Mouse (Mus musculus) cerebral cortex, adult 2 months (tissue): Measurements from ENCODE around the gene Gjb4.

Source experiments
- WGBS: fragments of 180-500 bp; shearing (Covaris S2); methylation state at CpG from one replicate; pipeline ENCODE4 v1.1.7; 2018; 5-methylcytosine and 5-hydroxymethylcytosine counted together

Gjb4 gene

DNA sequence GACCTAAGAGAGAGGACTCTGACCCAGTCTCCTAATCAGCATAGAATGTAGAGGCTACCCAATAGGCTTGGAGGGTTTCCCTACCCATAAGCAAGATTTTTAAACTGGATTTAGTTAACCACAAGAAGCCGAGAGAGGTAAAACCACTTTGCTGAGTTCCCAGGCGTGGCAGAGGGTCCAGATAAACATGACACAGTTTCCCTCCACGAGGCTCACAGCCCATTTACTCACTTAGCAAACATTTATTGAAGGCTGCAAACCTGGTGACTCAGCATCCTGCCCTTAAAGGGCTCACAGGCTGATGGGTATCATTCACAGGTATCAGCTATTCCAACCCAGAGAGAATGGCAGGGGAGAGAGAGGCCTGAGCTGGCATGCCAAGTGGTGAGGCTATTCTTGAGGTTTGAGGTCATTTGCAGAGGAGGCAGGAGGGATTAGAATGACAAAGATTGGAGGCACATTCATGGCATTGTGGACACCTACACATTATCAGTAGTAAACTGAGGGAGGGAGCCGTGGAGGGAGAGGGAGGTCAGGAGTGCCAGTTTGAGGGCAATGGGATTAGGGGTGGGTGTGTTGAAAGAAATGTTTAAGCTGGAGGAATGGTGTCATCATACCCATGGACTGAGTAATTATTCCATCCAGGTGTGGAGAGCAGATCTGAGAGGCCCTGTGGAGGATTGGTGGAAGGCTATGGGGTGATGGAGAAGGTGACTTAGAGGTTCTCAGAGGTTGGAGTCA lies 4.2 kb downstream of the Gjb4 start:
- WGBS: 76% methylated on average over 4 of the region's 4 CpGs

DNA sequence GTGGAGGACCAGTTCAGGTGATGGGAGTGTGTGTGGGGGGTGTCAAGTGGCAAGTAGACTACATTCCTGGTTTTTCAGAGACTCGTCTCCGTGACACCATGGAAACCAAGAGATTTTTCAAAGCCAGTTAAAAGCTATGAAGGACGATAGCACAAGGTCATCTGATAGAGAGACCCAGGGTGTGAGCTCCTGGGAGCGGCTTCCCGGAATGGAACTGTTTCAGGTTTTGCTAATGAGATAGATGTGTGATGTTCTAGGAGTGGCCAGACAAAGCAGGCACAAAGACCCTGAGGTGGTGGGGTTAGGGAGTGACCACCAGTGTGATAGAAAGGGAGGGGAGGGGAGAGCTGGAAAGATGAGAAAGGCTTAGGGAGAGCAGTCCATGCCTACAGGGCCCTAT lies 8.9 kb downstream of the Gjb4 start:
- 94% methylated on average over 5 of the region's 5 CpGs for WGBS

DNA sequence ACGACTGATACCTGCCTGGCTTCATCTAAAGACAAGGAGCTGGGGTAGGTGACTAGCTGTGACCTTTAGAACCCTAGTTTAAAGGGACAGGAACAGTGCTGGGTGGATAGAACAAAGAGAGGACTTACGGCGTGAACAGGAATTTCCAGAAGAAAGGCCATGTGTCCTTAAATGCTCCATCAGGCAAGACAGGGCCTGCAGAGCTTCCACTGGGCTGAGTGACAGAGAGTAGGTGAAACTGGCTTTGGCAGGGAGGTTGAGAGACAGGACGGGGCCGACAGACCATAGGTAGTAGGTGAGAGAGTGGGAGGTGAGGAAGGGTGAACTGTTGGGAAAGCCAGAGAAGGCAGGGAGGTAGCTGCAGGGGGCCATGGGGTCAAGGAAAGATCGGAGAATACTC lies 12.5 kb downstream of the Gjb4 start:
- WGBS: 74% methylated on average over 6 of the region's 6 CpGs

DNA sequence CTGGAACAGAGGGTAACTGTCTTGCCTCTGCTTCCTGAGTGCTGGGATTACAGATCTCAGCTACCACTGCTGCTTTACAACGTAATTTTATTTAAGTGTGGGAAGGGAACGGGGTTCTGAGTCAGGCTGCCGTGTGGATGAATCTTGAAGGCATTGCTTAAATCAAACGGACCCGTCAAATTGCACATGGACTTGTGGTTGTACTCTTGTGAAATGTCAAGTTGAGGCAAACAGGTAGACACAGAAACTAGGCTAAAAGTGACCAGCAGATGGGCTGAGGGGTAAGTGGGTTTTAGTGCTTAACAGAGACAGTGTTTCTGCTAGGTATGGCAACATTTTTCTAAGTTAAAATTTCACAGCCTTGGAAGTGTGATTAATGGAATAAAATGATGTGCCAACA lies 16.2 kb downstream of the Gjb4 start:
- 70% methylated on average over 5 of the region's 5 CpGs for WGBS

DNA sequence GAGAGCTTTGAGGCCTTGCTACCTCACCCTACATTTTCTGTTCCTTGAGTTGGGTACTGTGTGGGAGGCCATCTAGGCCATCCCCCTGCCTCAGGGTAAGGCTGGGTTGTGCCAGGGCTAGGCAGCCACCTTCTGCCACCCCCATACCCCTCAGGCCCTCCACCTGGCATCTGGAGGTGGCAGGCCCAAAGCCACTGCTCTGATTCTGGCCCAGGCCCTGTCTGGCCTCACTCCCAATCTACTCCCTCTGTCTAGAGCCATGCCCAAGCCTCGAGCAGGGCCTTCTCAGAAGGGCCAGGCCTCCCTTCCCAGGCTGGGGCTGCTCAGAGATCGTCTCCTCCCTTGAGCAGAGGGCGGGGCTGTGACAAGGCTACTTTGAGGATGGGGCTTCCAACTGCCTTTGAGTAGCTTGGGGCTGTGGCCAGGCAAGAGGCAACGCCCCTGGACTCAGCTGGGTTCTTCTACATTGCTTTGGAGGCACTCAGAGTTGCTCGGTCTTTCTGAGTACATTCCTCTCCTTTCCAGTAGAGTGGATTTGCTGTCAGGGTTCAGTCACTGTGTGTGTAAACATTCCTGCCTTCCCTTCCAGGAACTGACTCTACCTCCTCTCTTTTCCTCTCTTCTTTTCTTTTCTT lies 18.9 kb downstream of the Gjb4 start:
- WGBS: 73% methylated on average over 5 of the region's 5 CpGs

DNA sequence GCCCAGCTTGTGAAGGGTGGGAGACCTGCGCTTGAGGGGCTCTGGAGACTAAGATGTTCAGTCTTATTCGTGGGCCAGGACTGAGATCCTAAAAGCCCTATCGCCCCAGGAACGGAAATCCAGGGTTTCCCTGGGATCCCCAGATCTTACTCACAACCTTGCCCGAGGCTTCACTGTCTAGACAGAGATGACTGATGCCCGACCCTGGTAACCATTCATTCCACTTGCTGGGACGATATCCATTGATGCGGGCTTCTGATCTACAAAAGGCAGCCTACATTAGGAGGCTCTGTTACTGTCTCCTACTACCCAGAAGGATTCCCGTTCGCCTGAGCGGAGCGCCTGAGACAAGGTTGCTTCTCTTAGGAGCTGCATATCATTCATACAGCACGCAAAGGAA lies 22.7 kb downstream of the Gjb4 start:
- 31% methylated on average over 13 of the region's 13 CpGs for WGBS

DNA sequence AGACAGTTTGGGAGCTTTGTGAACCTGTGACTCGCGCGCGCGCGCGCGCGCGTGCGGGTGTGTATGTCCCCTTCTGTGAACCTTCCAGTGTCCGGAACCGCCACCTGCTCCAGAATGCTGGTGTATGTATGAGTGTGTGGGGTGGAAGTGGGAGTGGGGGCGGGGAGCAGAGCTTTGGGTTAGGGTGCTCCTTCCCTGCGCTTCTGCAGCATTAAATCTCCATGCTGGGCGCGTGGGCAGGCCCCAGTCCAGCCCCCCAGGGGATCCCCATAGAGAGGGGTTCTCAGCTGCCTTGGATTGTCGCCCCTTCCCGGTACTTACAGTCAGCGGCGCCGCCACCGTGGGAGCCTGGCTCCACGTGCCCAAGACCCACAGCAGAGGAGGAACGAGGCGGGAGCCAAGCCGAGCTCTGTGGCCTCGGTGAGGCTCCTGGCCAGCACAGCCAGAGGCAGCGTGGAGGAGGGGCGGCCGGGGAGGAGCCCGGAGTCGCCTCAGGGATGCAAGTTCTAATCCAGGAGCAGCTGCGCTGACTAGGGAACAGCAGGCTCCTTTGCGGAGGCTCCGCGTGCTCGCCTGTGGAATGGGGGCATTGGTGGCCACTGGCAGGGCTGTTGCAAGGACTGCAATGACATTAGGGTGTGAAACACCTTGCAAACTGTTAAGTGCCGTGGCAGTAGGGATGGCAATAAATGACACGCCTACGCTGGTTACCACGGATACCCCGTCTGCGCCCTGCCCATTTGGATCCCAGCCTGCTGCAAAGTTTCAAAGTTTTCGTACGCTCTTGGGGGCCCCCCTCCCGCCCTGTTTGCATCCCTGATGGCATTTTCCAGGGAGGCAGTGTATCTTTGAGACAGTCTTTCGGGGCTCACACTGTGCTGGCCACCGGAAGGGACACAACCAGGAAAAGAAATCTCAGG lies 23.4 kb downstream of the Gjb4 start, which contains the start of gene Gjb3:
Gjb3 (minus strand) TSS at position 664 of the 920 bp plus-strand sequence.
- WGBS: 2% methylated on average over 49 of the region's 49 CpGs

DNA sequence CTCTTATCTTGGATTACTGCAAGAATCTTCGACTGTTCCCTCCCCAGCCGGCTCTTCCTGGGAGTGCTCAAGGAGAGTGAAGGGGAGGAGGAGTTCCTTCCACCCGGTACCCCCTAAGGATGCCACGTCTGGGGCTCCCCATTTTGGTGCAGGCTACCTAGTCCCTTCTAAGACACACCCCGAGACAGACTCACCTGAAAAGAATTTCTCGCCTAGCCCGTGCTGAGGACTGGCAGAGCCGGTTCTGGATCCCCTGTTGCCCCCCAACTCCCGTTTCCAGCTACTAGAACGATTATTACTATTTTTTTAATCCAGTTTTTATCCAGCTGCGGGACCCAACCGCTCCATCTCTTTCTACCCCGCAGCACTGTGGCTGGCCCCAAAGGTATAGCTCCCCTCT lies 24.1 kb downstream of the Gjb4 start:
- 8% methylated on average over 13 of the region's 13 CpGs for WGBS

DNA sequence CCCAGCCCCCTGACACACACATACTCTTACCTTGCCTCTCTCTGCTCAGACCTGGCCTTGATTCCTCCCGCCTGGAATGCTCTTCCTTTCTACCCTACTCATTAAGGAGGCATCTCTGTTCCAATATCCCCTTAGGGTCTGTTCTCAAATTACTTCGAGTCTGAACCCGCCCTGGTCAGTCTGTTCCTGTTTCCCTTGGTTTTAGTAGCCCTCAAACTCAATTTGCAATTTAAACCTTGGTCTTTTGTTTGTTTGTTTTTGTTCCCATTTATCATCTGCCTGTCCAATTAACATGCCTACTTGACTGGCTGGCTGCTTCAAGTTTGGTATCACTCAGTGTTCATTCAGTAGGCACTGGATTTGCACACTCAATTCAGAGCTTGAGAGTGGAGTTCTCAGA lies 24.8 kb downstream of the Gjb4 start:
- WGBS: 50% methylated on average over 3 of the region's 3 CpGs

DNA sequence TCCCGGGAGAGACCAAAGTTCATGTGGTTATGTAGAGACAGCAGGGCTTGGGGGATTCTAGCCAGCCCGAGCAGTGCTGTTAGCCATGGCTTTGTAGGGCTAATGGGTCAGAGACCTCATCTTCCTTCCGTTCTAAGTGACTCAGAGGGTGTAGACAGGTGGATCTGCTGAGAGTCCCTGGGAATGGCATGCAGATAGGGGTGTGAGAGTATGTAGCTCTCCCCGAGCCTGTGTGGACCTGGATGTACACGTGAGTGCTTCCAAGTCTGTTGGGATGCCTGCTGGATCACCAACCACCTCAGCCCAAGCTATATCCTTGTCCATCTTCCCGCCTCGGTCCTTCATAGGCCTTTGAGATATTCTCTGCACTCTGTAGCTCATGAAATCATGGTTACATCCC lies 25.5 kb downstream of the Gjb4 start:
- WGBS: 80% methylated on average over 7 of the region's 7 CpGs

DNA sequence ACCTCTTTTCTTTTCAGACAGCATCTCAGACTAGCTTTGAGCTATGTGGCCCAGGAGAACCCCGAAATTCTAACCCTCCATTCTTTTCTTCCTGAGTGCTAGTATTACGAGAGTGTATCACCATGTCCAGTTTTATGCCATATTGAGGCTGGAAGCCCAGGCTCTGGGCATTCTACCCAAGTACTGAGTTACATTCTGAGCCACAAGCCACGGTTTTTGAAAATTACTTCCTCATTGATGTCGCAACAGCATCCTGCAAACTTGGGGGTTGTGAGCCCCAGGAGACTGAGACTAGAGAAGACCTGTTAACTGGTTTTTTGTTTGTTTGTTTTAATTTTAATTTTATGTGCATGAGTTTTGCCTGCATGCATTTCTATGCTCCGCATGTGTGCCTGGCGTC lies 26.1 kb downstream of the Gjb4 start:
- WGBS: 71% methylated on average over 6 of the region's 6 CpGs

DNA sequence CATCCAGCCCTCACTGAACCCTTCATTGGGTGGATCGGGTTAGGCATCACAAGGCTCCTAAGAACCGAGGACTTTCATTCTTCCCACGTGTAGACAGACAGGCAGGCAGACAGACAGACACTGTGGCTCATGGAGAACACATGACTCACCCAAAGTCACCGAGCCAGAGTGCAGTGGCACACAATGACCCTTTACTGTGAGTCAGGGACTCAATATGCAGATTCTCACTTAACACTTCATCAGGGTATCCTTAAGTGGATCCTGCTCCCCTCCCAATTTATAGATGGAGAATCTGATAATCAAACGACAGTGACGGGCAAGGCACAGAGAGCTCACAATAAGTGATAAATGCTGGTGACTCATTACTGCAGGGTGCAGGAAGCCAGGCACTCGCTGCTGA lies 26.6 kb downstream of the Gjb4 start:
- 65% methylated on average over 7 of the region's 7 CpGs for WGBS

DNA sequence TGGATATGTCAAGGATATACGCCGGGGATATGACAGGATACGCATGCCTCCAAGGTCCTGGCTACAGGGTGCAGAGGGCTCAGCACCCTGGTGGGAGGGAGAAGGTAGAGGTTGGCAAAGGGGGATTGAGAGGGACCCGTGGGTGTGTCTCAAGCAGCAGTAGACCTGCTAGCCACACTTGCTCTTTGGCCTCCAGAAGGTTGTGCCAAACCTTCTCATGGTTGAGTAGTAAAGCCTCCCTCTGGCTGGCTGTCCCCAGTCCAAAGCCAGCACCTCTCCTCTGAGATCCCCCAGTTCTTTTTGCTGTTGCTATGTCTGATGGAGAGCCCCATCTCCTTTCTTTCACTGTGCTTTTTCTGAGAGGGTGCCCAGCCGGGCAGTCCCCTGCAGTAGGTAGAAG lies 28.6 kb downstream of the Gjb4 start:
- WGBS: 85% methylated on average over 5 of the region's 5 CpGs

DNA sequence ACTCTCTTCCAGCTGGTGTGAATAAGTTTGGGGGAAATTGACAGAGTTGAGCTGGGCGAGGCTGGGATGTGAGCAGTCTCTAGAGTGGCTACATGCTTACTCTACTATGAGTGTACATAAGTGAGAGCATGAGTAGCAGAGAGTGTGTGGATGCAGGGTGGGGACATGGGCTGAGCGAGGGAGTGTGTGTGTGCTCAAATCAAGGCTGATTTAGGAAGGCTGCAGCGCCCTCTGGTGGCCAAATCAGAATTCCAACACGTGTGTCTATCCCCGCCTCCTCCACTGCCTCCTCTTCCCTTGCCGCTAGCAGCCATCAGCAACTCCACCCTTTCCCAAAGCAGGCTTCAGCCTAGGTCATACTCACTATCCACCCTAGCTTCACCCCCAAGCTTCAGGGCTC lies 29.1 kb downstream of the Gjb4 start:
- 5% methylated on average over 6 of the region's 6 CpGs for WGBS

DNA sequence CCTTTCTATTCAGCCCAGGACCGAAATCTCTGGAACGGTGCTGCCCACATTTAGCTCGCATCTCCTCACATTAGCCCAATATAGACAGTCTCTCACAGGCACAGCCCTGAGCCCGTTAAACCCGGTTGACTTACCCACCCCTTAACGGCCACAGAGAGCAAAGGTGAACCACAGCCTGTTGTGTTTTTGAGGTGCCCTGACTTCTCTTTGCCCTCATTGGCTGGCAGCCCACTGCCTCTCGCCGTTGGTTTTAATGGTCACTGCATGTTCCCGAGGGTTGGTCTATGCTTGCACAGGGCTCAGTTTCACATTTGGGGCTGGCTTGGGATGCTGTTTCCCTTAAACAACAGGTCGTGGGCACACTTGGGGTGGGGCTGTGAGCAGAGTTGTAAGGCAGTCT lies 29.6 kb downstream of the Gjb4 start:
- WGBS: 61% methylated on average over 10 of the region's 10 CpGs

DNA sequence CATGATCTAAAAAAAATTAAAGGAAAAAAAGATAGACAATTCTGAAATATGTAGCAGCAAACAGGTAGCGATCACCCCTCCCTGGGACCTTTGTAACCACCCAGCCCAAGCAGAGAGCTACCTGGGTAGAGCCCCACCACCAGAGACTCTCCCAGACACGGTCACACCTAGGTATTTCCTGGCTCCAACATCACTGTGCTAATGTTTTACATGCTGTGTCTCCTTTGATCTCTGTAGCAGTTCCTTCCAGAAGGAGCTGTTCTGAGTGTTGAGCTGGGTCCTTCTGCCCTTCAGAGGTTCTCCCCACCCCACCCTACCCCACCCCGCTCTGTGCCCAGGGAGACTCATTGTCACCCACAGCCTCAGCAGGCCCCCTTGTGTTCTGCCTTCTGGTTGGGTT lies 30.2 kb downstream of the Gjb4 start:
- 89% methylated on average over 3 of the region's 3 CpGs for WGBS

DNA sequence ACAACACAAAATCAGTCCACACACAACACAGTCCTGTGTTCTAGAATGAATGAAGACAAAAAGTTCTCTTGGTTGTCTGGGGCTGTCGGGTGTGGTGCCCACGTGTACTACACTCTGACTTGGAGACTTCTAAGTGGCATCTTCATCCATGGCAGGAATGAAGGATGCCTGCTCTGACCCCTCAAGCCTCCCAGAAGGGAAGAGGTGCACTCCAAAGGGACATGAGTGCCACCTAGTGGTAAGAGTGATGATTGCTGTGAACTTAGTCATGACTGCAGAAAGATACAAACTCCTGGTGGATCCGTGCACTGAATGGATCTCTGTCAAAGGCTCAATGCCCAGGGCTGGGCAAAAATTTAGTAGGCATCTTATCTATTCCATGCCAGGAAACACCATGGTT lies 34.3 kb downstream of the Gjb4 start:
- 5% methylated on average over 3 of the region's 3 CpGs for WGBS

DNA sequence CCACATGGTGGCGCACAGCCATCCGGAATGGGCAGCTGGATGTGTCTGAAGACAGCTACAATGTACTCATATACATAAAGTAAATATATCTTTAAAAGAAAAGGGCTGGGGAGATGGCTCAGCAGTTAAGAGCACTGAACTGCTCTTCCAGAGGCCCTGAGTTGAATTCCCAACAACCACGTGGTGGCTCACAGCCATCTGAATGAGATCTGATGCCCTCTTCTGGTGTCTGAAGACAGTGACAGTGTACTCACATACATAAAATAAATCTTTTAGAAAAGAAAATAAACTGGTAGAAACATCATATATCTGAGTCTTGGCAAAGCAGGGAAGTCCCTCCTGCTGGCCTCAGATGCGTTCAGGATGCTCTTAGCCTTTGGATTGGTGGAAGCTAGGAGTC lies 36.7 kb downstream of the Gjb4 start:
- 57% methylated on average over 4 of the region's 4 CpGs for WGBS

DNA sequence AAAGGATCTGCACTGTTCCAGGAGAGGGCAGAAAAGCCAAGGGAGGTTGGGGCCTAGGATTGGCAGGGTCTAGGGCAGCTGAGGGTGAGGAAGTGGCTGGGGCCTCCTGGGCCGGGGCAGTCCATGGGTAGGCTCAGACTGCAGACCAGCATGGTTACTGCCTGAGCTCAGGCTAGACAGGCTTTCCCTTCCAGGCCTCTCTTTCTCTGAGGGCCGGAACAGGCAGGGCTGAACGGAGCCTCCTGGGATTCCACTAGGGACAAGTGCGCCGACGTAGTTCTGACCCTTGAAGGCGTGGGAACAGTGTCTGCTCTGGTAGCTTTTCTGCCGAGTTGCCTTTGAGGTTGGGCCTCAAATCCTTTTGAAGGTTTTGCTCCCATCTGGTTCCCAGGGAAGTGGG lies 38.1 kb downstream of the Gjb4 start:
- 90% methylated on average over 8 of the region's 8 CpGs for whole genome bisulfite sequencing

DNA sequence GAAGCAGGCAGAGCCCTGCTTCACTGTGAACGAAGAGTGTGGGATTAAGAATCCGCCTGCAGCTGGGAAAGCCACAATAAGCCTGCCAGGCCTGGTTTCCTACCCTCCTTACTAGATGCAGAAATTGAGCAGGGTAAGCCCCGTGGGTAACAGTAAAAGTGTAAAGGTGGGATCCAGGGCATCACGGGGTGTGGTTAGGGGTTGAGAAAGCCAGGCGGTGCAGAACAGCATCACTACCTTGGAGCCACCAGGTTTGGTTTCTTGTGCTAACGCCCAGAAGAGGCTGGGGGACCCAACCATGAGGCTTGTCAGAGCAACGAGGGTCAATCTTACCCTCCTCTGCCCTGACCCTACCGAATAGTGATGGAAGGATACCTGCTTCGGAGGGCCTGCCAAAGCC lies 39.3 kb downstream of the Gjb4 start:
- 54% methylated on average over 9 of the region's 9 CpGs for WGBS

DNA sequence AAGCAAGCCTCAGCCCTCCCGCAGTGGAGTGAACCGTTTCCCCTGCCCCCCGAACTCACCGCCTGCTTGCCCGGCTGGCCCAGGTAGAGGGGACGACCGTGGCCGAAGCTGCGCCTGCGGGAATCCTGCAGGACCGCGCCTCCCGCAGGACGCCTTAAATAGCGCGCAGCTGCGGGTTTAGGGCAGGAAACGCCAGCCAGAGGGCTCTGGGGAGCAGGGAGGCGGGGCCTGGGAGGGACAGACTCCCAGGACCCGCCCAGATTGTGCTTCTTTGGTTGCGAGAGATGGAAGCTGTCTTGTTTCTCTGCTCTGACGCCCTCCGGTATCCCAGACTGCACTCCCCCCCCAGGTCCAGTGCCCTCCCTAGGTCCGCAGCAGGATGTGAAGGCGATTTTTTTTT lies 40.0 kb downstream of the Gjb4 start, which contains the start of gene Gja4:
Gja4 (minus strand) TSS at position 179 of the 400 bp plus-strand sequence.
- under 1% methylated on average over 25 of the region's 25 CpGs for WGBS

DNA sequence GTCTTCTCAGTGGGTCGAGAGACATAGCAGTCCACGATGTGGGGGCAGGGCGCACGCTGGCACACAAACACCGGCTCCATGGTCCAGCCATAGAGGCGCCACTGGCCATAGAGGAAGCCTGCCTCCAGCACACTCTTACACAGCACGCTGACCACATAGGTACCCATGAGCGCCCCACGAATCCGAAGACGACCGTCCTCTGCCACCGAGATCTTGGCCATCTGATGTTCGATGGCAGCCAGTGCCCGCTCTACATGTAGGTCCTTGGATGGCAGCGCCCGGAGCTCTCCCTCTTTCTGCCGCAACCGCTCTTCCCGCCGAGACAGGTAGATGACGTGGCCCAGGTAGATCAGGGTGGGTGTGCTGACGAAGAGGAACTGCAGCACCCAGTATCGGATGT lies 41.5 kb downstream of the Gjb4 start:
- 77% methylated on average over 24 of the region's 24 CpGs for WGBS

DNA sequence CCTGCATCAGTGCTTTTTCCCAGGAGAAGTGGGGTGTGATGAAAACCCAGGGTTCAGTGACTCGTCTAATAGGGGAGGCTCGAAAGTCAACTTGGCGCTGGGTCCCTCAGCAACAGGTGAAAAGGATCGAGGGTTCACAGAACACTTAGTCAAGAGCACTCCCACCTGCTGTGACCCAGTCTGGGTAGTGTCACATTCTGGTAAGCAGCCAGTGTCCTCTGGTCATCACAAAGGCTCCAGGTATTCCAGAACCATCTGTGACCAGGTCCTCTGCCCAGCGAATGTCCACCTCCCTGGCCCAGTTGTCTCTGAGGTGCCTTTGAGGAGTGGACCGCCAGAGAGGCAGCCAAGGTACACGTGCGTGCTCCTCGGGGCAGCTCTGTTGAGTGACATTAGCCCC lies 42.3 kb downstream of the Gjb4 start:
- WGBS: 78% methylated on average over 9 of the region's 9 CpGs
